ENCODE assay signal across 16 mouse cellular contexts in the genomic region with DNA sequence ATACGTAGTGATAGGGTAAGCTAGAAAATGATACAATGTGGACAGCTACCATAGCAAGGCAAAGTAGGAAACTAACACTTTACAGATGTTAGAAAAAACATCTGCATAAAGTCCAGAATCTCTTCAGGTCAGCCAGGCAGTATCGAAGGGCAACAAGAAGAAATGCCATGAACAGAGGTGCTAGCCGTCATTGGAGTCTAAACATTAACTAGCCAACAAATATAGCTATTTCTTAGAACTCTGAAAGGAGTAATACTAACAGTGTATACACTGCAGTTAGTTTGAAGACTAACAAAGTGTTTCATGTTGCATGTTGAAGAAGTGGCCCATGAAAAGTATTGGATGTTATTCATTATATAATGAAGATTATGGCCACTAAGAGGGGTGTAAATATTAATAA. TPM values are rescaled to one million over a fixed set of nuclear protein-coding genes. Genes with fewer than 3 reads are reported as not detected.
"Had no signal": no experiment of that assay in that cellular context is flagged by ENCODE, and none has a peak within 500 bp of the region (broad histone marks: within the 10 kb centered on the region; RNA-seq: fewer than 3 reads in every experiment).

No protein-coding gene starts in this region.

- H3K9ac ChIP-seq: liver, embryonic 14.5 days; lung, embryonic 15.5 days; midbrain, embryonic 13.5 days; midbrain, embryonic 15.5 days; neural tube, embryonic 12.5 days had no signal

- H3K27ac ChIP-seq: liver, embryonic 14.5 days; lung, embryonic 15.5 days; macrophage; midbrain, embryonic 13.5 days; midbrain, embryonic 15.5 days; neural tube, embryonic 12.5 days had no signal

- H3K4me2 ChIP-seq: lung, embryonic 15.5 days; midbrain, embryonic 11.5 days; midbrain, embryonic 13.5 days; midbrain, embryonic 15.5 days; neural tube, embryonic 12.5 days had no signal

- DNase-seq: lung, adult 2 months; lung, postnatal 14 days; lung, postnatal 36 days; right cerebral cortex, postnatal 14 days; thymus, adult 18-20 months; thymus, postnatal 14 days; thymus, postnatal 36 days had no signal

- H3K27me3 ChIP-seq: lung, embryonic 15.5 days; megakaryocyte, embryonic 14.5 days; midbrain, embryonic 13.5 days; midbrain, embryonic 15.5 days; neural tube, embryonic 12.5 days had no signal

- H3K36me3 ChIP-seq: lung, embryonic 15.5 days; midbrain, embryonic 13.5 days; midbrain, embryonic 15.5 days; neural tube, embryonic 12.5 days had no signal

- H3K4me3 ChIP-seq: lung, embryonic 15.5 days; megakaryocyte, embryonic 14.5 days; midbrain, embryonic 13.5 days; midbrain, embryonic 15.5 days; neural tube, embryonic 12.5 days had no signal

- H3K9me3 ChIP-seq: lung, embryonic 15.5 days; megakaryocyte, embryonic 14.5 days; midbrain, embryonic 13.5 days; midbrain, embryonic 15.5 days; neural tube, embryonic 12.5 days had no signal

- ATAC-seq: lung, postnatal 0 days; midbrain, embryonic 13.5 days; midbrain, embryonic 15.5 days had no signal

- H3K4me1 ChIP-seq: lung, embryonic 15.5 days; megakaryocyte, embryonic 14.5 days; midbrain, embryonic 13.5 days; midbrain, embryonic 15.5 days; neural tube, embryonic 12.5 days had no signal

RNA-seq across cellular contexts. Expression of a gene that starts 23.6 kb away (rescaled TPM):
- polyA plus RNA-seq: macrophage; midbrain, embryonic 11.5 days had no signal
